Mouse (Mus musculus): ENCODE results near the gene Guca2b.
A peak's percentile ranks its signal among the peaks of the same experiment; 100 is the strongest.
"Not testable (repeated sequence)": the region's sequence is repeated elsewhere in the genome, so short reads cannot be mapped to it uniquely, and the experiment has no call there.

The Guca2b gene

GRCm38 (mm10) chr4:119657011-119657410 is 1.7 kb downstream of the Guca2b start:
- DNase-seq (ENCODE audit: low spot score in 2 of 2) = no peak

- DNase-seq (ENCODE audit: low spot score in 2 of 2) = no peak
Measured at GRCm38 (mm10) chr4:119642666-119643065, 16.1 kb downstream of the Guca2b start.

- DNase-seq (ENCODE audit: low spot score in 2 of 2) = no peak
Measured at GRCm38 (mm10) chr4:119638656-119639055, 20.1 kb downstream of the Guca2b start.

GRCm38 (mm10) chr4:119637946-119638345 is 20.8 kb downstream of the Guca2b start:
- no peak for DNase-seq (ENCODE audit: low spot score in 2 of 2)

- no peak for DNase-seq (ENCODE audit: low spot score in 2 of 2)
Measured at GRCm38 (mm10) chr4:119637176-119637845, 21.4 kb downstream of the Guca2b start, which contains the start of gene Guca2a. Guca2a (plus strand) TSS chr4:119637704.

- DNase-seq (ENCODE audit: low spot score in 2 of 2) = no peak
Measured at GRCm38 (mm10) chr4:119636731-119637130, 22.0 kb downstream of the Guca2b start.

GRCm38 (mm10) chr4:119635686-119636085 is 23.1 kb downstream of the Guca2b start:
- no peak for DNase-seq (ENCODE audit: low spot score in 2 of 2)

- no peak for DNase-seq (ENCODE audit: low spot score in 2 of 2)
Measured at GRCm38 (mm10) chr4:119634908-119635660, 23.7 kb downstream of the Guca2b start.

GRCm38 (mm10) chr4:119633948-119634347 is 24.8 kb downstream of the Guca2b start:
- DNase-seq (ENCODE audit: low spot score in 2 of 2) = no peak

- no peak for DNase-seq (ENCODE audit: low spot score in 2 of 2)
Measured at GRCm38 (mm10) chr4:119633342-119633741, 25.4 kb downstream of the Guca2b start.

GRCm38 (mm10) chr4:119632721-119633120 is 26.0 kb downstream of the Guca2b start:
- no peak for DNase-seq (ENCODE audit: low spot score in 2 of 2)

GRCm38 (mm10) chr4:119631115-119631919 is 27.4 kb downstream of the Guca2b start:
- DNase-seq (ENCODE audit: low spot score in 2 of 2) = peak; percentile 43 to 49

GRCm38 (mm10) chr4:119628363-119628762 is 30.4 kb downstream of the Guca2b start:
- not testable (repeated sequence) for DNase-seq (ENCODE audit: low spot score in 2 of 2)

GRCm38 (mm10) chr4:119627317-119627716 is 31.4 kb downstream of the Guca2b start:
- no peak for DNase-seq (ENCODE audit: low spot score in 2 of 2)

- no peak for DNase-seq (ENCODE audit: low spot score in 2 of 2)
Measured at GRCm38 (mm10) chr4:119626876-119627275, 31.9 kb downstream of the Guca2b start.

GRCm38 (mm10) chr4:119626081-119626645 is 32.6 kb downstream of the Guca2b start:
- DNase-seq (ENCODE audit: low spot score in 2 of 2) = no peak

- DNase-seq (ENCODE audit: low spot score in 2 of 2) = no peak
Measured at GRCm38 (mm10) chr4:119614724-119615123, 44.0 kb downstream of the Guca2b start.

- no peak for DNase-seq (ENCODE audit: low spot score in 2 of 2)
Measured at GRCm38 (mm10) chr4:119614078-119614477, 44.7 kb downstream of the Guca2b start.

GRCm38 (mm10) chr4:119609488-119609887 is 49.3 kb downstream of the Guca2b start:
- no peak for DNase-seq (ENCODE audit: low spot score in 2 of 2)

Data from frontal cortex, postnatal 14 days (tissue).